Mouse (Mus musculus) forebrain, embryonic 12.5 days (tissue): Measurements from ENCODE around the gene Gbp7. TPM values are rescaled to one million over a fixed set of nuclear protein-coding genes. Genes with fewer than 3 reads are reported as not detected.

Source experiments
- ATAC-seq: fragments of 200-750 bp; cut with Nextera tagmentation; 2 replicates; pipeline ENCODE4 v1.8.0; 2017; ENCODE audit warnings: moderate TSS enrichment; ENCODE audit not compliant: low FRiP score
- H3K27ac ChIP-seq: fragments of 300-500 bp; sonication (generic); 2 replicates; pipeline ENCODE4 v1.5.1; 2016; ENCODE audit warnings: mild to moderate bottlenecking
- H3K27me3 ChIP-seq: fragments of 300-500 bp; sonication (generic); 2 replicates; pipeline ENCODE4 v1.6.1; 2016; ENCODE audit warnings: mild to moderate bottlenecking
- H3K36me3 ChIP-seq: fragments of 300-500 bp; sonication (generic); replicated peaks from 2 replicates; pipeline ENCODE4 v1.6.1; 2016; ENCODE audit warnings: mild to moderate bottlenecking
- H3K4me1 ChIP-seq: fragments of 300-500 bp; sonication (generic); 2 replicates; pipeline ENCODE4 v1.6.1; 2016
- H3K4me2 ChIP-seq: fragments of 300-500 bp; sonication (generic); 2 replicates; pipeline ENCODE4 v1.6.1; 2016; ENCODE audit warnings: mild to moderate bottlenecking, moderate library complexity
- H3K4me3 ChIP-seq: fragments of 300-500 bp; sonication (generic); replicated peaks from 2 replicates; pipeline ENCODE4 v1.5.1; 2016; ENCODE audit warnings: mild to moderate bottlenecking
- H3K9ac ChIP-seq: fragments of 300-500 bp; sonication (generic); 2 replicates; pipeline ENCODE4 v1.6.1; 2016; ENCODE audit warnings: mild to moderate bottlenecking
- H3K9me3 ChIP-seq: fragments of 300-500 bp; sonication (generic); 2 replicates; pipeline ENCODE4 v1.6.1; 2016
- WGBS: fragments of 180-500 bp; shearing (Covaris S2); methylation state at CpG from one replicate; pipeline ENCODE4 v1.1.7; 2016; 5-methylcytosine and 5-hydroxymethylcytosine counted together
- polyA plus RNA-seq: library from polyadenylated mRNA; unstranded; fragments of >200 nt; fragmentation: Nextera tagmentation; extraction: Ambion mirVana; gene quantifications from 2 replicates; pipeline ENCODE4 v1.2.1, GENCODE M21; 2016

Gene Gbp7
- polyA plus RNA-seq = 1.1 and 1.3 TPM in 2 replicates

GRCm38 (mm10) chr3:142530087-142530953, at the start of gene Gbp7:
Gene Gbp7, plus strand, starts transcription at chr3:142530342.
- 1% methylated on average over 30 of the region's 30 CpGs for WGBS

GRCm38 (mm10) chr3:142490465-142490864, 39.7 kb upstream of the Gbp7 start:
- Histone ChIP-seq H3K4me3 (no peak overlapping the region), H3K9ac (no peak overlapping the region)

More at GRCm38 (mm10) chr3:142530087-142530953, at the start of gene Gbp7:
- peak within 1 kb of the TSS; percentile 91 for H3K4me2 ChIP-seq
- H3K9ac ChIP-seq = peak within 1 kb of the TSS; percentile 50
- no peaks in the 10 kb centered on the region for H3K36me3 ChIP-seq
- H3K9me3 ChIP-seq = no peaks in the 10 kb centered on the region
- H3K27ac ChIP-seq = no peak within 1 kb of the TSS
- peak; percentile 77; the same call in 1 of the 2 replicates for ATAC-seq
- peaks cover 13% of the 10 kb centered on the region for H3K4me1 ChIP-seq
- H3K27me3 ChIP-seq = peaks cover 15% of the 10 kb centered on the region; the same call in 1 of the 2 replicates
- peak within 1 kb of the TSS; percentile 50 for H3K4me3 ChIP-seq

GRCm38 (mm10) chr3:142493536-142494061, 36.5 kb upstream of the Gbp7 start, which contains the start of gene Gbp5:
Gene Gbp5, plus strand, starts transcription at chr3:142493978.
- Histone ChIP-seq H3K4me2 (no peak within 1 kb of the TSS), H3K27me3 (no peaks in the 10 kb centered on the region), H3K9ac (no peak within 1 kb of the TSS), H3K9me3 (no peaks in the 10 kb centered on the region), H3K36me3 (no peaks in the 10 kb centered on the region), H3K27ac (no peak within 1 kb of the TSS), H3K4me3 (no peak within 1 kb of the TSS), H3K4me1 (0 out of 2 replicates have a peak, but pooled peaks cover 2% of the 10 kb centered on the region)
- peak; percentile 51; the same call in 1 of the 2 replicates for ATAC-seq
- WGBS = 76% methylated on average over 6 of the region's 6 CpGs

More at GRCm38 (mm10) chr3:142490465-142490864, 39.7 kb upstream of the Gbp7 start:
- Histone ChIP-seq H3K27me3 (no peaks in the 10 kb centered on the region), H3K4me1 (no peaks in the 10 kb centered on the region), H3K9me3 (no peaks in the 10 kb centered on the region), H3K4me2 (no peak overlapping the region), H3K36me3 (no peaks in the 10 kb centered on the region), H3K27ac (no peak overlapping the region)
- peak; percentile 68 for ATAC-seq
- 83% methylated on average over 1 of the region's 1 CpGs for WGBS

- no peaks in the 10 kb centered on the region for H3K9me3 ChIP-seq
- H3K9ac ChIP-seq = no peak overlapping the region
- WGBS = 92% methylated on average over 5 of the region's 5 CpGs
- 0 out of 2 replicates have a peak, but pooled peaks cover 2% of the 10 kb centered on the region for H3K4me1 ChIP-seq
- no peak for ATAC-seq
- no peaks in the 10 kb centered on the region for H3K36me3 ChIP-seq
- H3K27ac ChIP-seq = no peak overlapping the region
- no peak overlapping the region for H3K4me3 ChIP-seq
- H3K4me2 ChIP-seq = no peak overlapping the region
- H3K27me3 ChIP-seq = no peaks in the 10 kb centered on the region
These were observed 34.9 kb upstream of the Gbp7 start for GRCm38 (mm10) chr3:142495146-142495655.

GRCm38 (mm10) chr3:142496113-142497101, 33.7 kb upstream of the Gbp7 start:
- Histone ChIP-seq H3K27me3 (no peaks in the 10 kb centered on the region), H3K4me2 (peak overlapping the region; percentile 6; the same call in 1 of the 2 replicates), H3K4me1 (0 out of 2 replicates have a peak, but pooled peaks cover 2% of the 10 kb centered on the region), H3K9ac (no peak overlapping the region), H3K36me3 (no peaks in the 10 kb centered on the region), H3K4me3 (no peak overlapping the region), H3K27ac (no peak overlapping the region), H3K9me3 (no peaks in the 10 kb centered on the region)
- ATAC-seq = no peak
- WGBS = 64% methylated on average over 14 of the region's 14 CpGs

GRCm38 (mm10) chr3:142497123-142497841, 32.9 kb upstream of the Gbp7 start:
- Histone ChIP-seq H3K4me2 (peak overlapping the region; percentile 6), H3K27me3 (no peaks in the 10 kb centered on the region)
- ATAC-seq = no peak

GRCm38 (mm10) chr3:142498941-142499340, 31.2 kb upstream of the Gbp7 start:
- no peak overlapping the region for H3K27ac ChIP-seq
- no peaks in the 10 kb centered on the region for H3K27me3 ChIP-seq
- no peaks in the 10 kb centered on the region for H3K9me3 ChIP-seq
- 0 out of 2 replicates have a peak, but pooled peaks cover 2% of the 10 kb centered on the region for H3K4me1 ChIP-seq
- H3K9ac ChIP-seq = no peak overlapping the region
- H3K4me3 ChIP-seq = no peak overlapping the region
- 89% methylated on average over 5 of the region's 5 CpGs for WGBS
- no peak for ATAC-seq
- no peak overlapping the region for H3K4me2 ChIP-seq
- no peaks in the 10 kb centered on the region for H3K36me3 ChIP-seq

More at GRCm38 (mm10) chr3:142497123-142497841, 32.9 kb upstream of the Gbp7 start:
- H3K4me3 ChIP-seq = no peak overlapping the region
- H3K27ac ChIP-seq = no peak overlapping the region
- H3K9me3 ChIP-seq = no peaks in the 10 kb centered on the region
- H3K4me1 ChIP-seq = 0 out of 2 replicates have a peak, but pooled peaks cover 2% of the 10 kb centered on the region
- no peak overlapping the region for H3K9ac ChIP-seq
- WGBS = 57% methylated on average over 15 of the region's 15 CpGs
- H3K36me3 ChIP-seq = no peaks in the 10 kb centered on the region

GRCm38 (mm10) chr3:142528116-142528515, 2.0 kb upstream of the Gbp7 start:
- no peak overlapping the region for H3K4me2 ChIP-seq
- WGBS = 46% methylated on average over 3 of the region's 3 CpGs
- H3K27me3 ChIP-seq = peaks cover 15% of the 10 kb centered on the region; the same call in 1 of the 2 replicates
- H3K4me1 ChIP-seq = peaks cover 13% of the 10 kb centered on the region
- H3K36me3 ChIP-seq = no peaks in the 10 kb centered on the region
- H3K27ac ChIP-seq = no peak overlapping the region
- no peaks in the 10 kb centered on the region for H3K9me3 ChIP-seq
- no peak overlapping the region for H3K4me3 ChIP-seq
- no peak overlapping the region for H3K9ac ChIP-seq
- no peak for ATAC-seq

GRCm38 (mm10) chr3:142529597-142529996, 545 bp upstream of the Gbp7 start:
- ATAC-seq = no peak
- Histone ChIP-seq H3K36me3 (no peaks in the 10 kb centered on the region), H3K27ac (no peak overlapping the region), H3K27me3 (peaks cover 15% of the 10 kb centered on the region; the same call in 1 of the 2 replicates), H3K4me1 (peaks cover 13% of the 10 kb centered on the region), H3K9ac (no peak overlapping the region), H3K9me3 (no peaks in the 10 kb centered on the region), H3K4me3 (peak overlapping the region; percentile 50), H3K4me2 (peak overlapping the region; percentile 91)
- WGBS = 70% methylated on average over 2 of the region's 2 CpGs

GRCm38 (mm10) chr3:142531595-142531994, 1.5 kb downstream of the Gbp7 start:
- H3K4me1 ChIP-seq = peaks cover 13% of the 10 kb centered on the region
- H3K27ac ChIP-seq = no peak overlapping the region
- no peak overlapping the region for H3K4me2 ChIP-seq
- H3K9me3 ChIP-seq = no peaks in the 10 kb centered on the region
- no peak overlapping the region for H3K4me3 ChIP-seq
- peaks cover 15% of the 10 kb centered on the region; the same call in 1 of the 2 replicates for H3K27me3 ChIP-seq
- H3K9ac ChIP-seq = no peak overlapping the region
- WGBS = 92% methylated on average over 3 of the region's 3 CpGs
- no peak for ATAC-seq
- H3K36me3 ChIP-seq = no peaks in the 10 kb centered on the region

GRCm38 (mm10) chr3:142533185-142533584, 3.0 kb downstream of the Gbp7 start:
- Histone ChIP-seq H3K27me3 (peaks cover 15% of the 10 kb centered on the region; the same call in 1 of the 2 replicates), H3K27ac (no peak overlapping the region), H3K9me3 (no peaks in the 10 kb centered on the region), H3K4me1 (peaks cover 13% of the 10 kb centered on the region), H3K9ac (no peak overlapping the region), H3K4me3 (no peak overlapping the region), H3K4me2 (no peak overlapping the region), H3K36me3 (no peaks in the 10 kb centered on the region)
- no peak for ATAC-seq
- 93% methylated on average over 3 of the region's 3 CpGs for WGBS
